Mouse (Mus musculus): ENCODE results near the gene Ccdc58.
"Not testable (repeated sequence)": the region's sequence is repeated elsewhere in the genome, so short reads cannot be mapped to it uniquely, and the experiment has no call there.

Ccdc58 gene

GRCm38 (mm10) chr16:36074772-36075171 lies 3.3 kb downstream of the Ccdc58 start:
- no peak for DNase-seq (ENCODE audit: inconsistent ontology term)

GRCm38 (mm10) chr16:36079916-36080315 lies 8.4 kb downstream of the Ccdc58 start:
- no peak for DNase-seq (ENCODE audit: inconsistent ontology term)

- no peak for DNase-seq (ENCODE audit: inconsistent ontology term)
Observed at GRCm38 (mm10) chr16:36087846-36088245, 16.4 kb downstream of the Ccdc58 start.

- no peak for DNase-seq (ENCODE audit: inconsistent ontology term)
Observed at GRCm38 (mm10) chr16:36089065-36089464, 17.6 kb downstream of the Ccdc58 start.

GRCm38 (mm10) chr16:36089850-36090616 lies 18.5 kb downstream of the Ccdc58 start:
- DNase-seq (ENCODE audit: inconsistent ontology term): no peak

- no peak for DNase-seq (ENCODE audit: inconsistent ontology term)
Observed at GRCm38 (mm10) chr16:36090785-36091509, 19.5 kb downstream of the Ccdc58 start.

- no peak for DNase-seq (ENCODE audit: inconsistent ontology term)
Observed at GRCm38 (mm10) chr16:36094079-36094478, 22.6 kb downstream of the Ccdc58 start.

- DNase-seq (ENCODE audit: inconsistent ontology term): not testable (repeated sequence)
Observed at GRCm38 (mm10) chr16:36097813-36098499, 26.5 kb downstream of the Ccdc58 start.

GRCm38 (mm10) chr16:36101526-36101925 lies 30.0 kb downstream of the Ccdc58 start:
- no peak for DNase-seq (ENCODE audit: inconsistent ontology term)

GRCm38 (mm10) chr16:36102211-36102610 lies 30.7 kb downstream of the Ccdc58 start:
- DNase-seq (ENCODE audit: inconsistent ontology term): no peak

- DNase-seq (ENCODE audit: inconsistent ontology term): not testable (repeated sequence)
Observed at GRCm38 (mm10) chr16:36111486-36111885, 40.0 kb downstream of the Ccdc58 start.

- not testable (repeated sequence) for DNase-seq (ENCODE audit: inconsistent ontology term)
Observed at GRCm38 (mm10) chr16:36115751-36116150, 44.3 kb downstream of the Ccdc58 start.

GRCm38 (mm10) chr16:36128092-36128491 lies 56.6 kb downstream of the Ccdc58 start:
- DNase-seq (ENCODE audit: inconsistent ontology term): no peak

- DNase-seq (ENCODE audit: inconsistent ontology term): no peak
Observed at GRCm38 (mm10) chr16:36131141-36131540, 59.7 kb downstream of the Ccdc58 start, which contains the start of gene Csta1. Csta1 (minus strand) TSS chr16:36131241.

GRCm38 (mm10) chr16:36138201-36138600 lies 66.7 kb downstream of the Ccdc58 start:
- no peak for DNase-seq (ENCODE audit: inconsistent ontology term)

All from Muller cell, postnatal 12 days (primary cell).